Mouse (Mus musculus): ENCODE data around the gene Plch2. TPM values are rescaled to one million over a fixed set of nuclear protein-coding genes. Genes with fewer than 3 reads are reported as not detected.

The Plch2 gene
- polyA plus RNA-seq, 1 experiment from 2014 or later = 12.8 TPM

- WGBS = 83% methylated on average over 3 of the region's 3 CpGs
- ATAC-seq (ENCODE audit: insufficient number of reproducible peaks, insufficient read depth, low FRiP score, low TSS enrichment, low read depth) = no peak
- no peak overlapping the region for H3K4me2 ChIP-seq
- H3K27me3 ChIP-seq = peaks cover 3% of the 10 kb centered on the region; the same call in 1 of the 2 replicates
- H3K9me3 ChIP-seq = no peaks in the 10 kb centered on the region
- no peaks in the 10 kb centered on the region for H3K36me3 ChIP-seq
- no peak overlapping the region for H3K9ac ChIP-seq
- H3K4me3 ChIP-seq = no peak overlapping the region
- H3K27ac ChIP-seq = no peak overlapping the region
- H3K4me1 ChIP-seq = 0 out of 2 replicates have a peak, but pooled peaks cover 3% of the 10 kb centered on the region
Observed at GRCm38 (mm10) chr4:155009216-155009615, 47.4 kb downstream of the Plch2 start.

- ATAC-seq (ENCODE audit: insufficient number of reproducible peaks, insufficient read depth, low FRiP score, low TSS enrichment, low read depth) = no peak
- no peak overlapping the region for H3K9ac ChIP-seq
- 0 out of 2 replicates have a peak, but pooled peaks cover 3% of the 10 kb centered on the region for H3K4me1 ChIP-seq
- H3K36me3 ChIP-seq = no peaks in the 10 kb centered on the region
- no peak overlapping the region for H3K4me2 ChIP-seq
- H3K4me3 ChIP-seq = no peak overlapping the region
- H3K27me3 ChIP-seq = peaks cover 1% of the 10 kb centered on the region; the same call in 1 of the 2 replicates
- no peak overlapping the region for H3K27ac ChIP-seq
- no peaks in the 10 kb centered on the region for H3K9me3 ChIP-seq
Observed at GRCm38 (mm10) chr4:155008075-155008474, 48.5 kb downstream of the Plch2 start.

GRCm38 (mm10) chr4:155007641-155008040, 48.9 kb downstream of the Plch2 start:
- H3K36me3 ChIP-seq = no peaks in the 10 kb centered on the region
- H3K4me2 ChIP-seq = no peak overlapping the region
- WGBS = 81% methylated on average over 3 of the region's 3 CpGs
- no peak overlapping the region for H3K9ac ChIP-seq
- no peak overlapping the region for H3K27ac ChIP-seq
- no peaks in the 10 kb centered on the region for H3K27me3 ChIP-seq
- H3K9me3 ChIP-seq = no peaks in the 10 kb centered on the region
- no peak overlapping the region for H3K4me3 ChIP-seq
- no peak for ATAC-seq (ENCODE audit: insufficient number of reproducible peaks, insufficient read depth, low FRiP score, low TSS enrichment, low read depth)
- 0 out of 2 replicates have a peak, but pooled peaks cover 3% of the 10 kb centered on the region for H3K4me1 ChIP-seq

- H3K9me3 ChIP-seq = no peaks in the 10 kb centered on the region
- WGBS = 56% methylated on average over 10 of the region's 10 CpGs
- 0 out of 2 replicates have a peak, but pooled peaks have one; percentile 8 for ATAC-seq (ENCODE audit: insufficient number of reproducible peaks, insufficient read depth, low FRiP score, low TSS enrichment, low read depth)
Observed at GRCm38 (mm10) chr4:155006296-155006695, 50.3 kb downstream of the Plch2 start.

GRCm38 (mm10) chr4:155005278-155005677, 51.3 kb downstream of the Plch2 start:
- H3K4me1 ChIP-seq = 0 out of 2 replicates have a peak, but pooled peaks cover 3% of the 10 kb centered on the region
- H3K4me3 ChIP-seq = no peak overlapping the region
- H3K4me2 ChIP-seq = no peak overlapping the region
- H3K9ac ChIP-seq = no peak overlapping the region
- WGBS = 83% methylated on average over 3 of the region's 3 CpGs
- no peak overlapping the region for H3K27ac ChIP-seq
- H3K27me3 ChIP-seq = no peaks in the 10 kb centered on the region
- no peaks in the 10 kb centered on the region for H3K9me3 ChIP-seq
- H3K36me3 ChIP-seq = no peaks in the 10 kb centered on the region
- ATAC-seq (ENCODE audit: insufficient number of reproducible peaks, insufficient read depth, low FRiP score, low TSS enrichment, low read depth) = no peak

More at GRCm38 (mm10) chr4:155006296-155006695, 50.3 kb downstream of the Plch2 start:
- Histone ChIP-seq H3K27me3 (no peaks in the 10 kb centered on the region), H3K9ac (no peak overlapping the region), H3K4me2 (no peak overlapping the region), H3K27ac (no peak overlapping the region), H3K4me3 (no peak overlapping the region), H3K4me1 (0 out of 2 replicates have a peak, but pooled peaks cover 3% of the 10 kb centered on the region), H3K36me3 (no peaks in the 10 kb centered on the region)

GRCm38 (mm10) chr4:154999379-154999778, 57.2 kb downstream of the Plch2 start:
- Histone ChIP-seq H3K27me3 (no peaks in the 10 kb centered on the region), H3K9me3 (no peaks in the 10 kb centered on the region), H3K4me3 (no peak overlapping the region), H3K4me2 (no peak overlapping the region), H3K27ac (no peak overlapping the region), H3K9ac (no peak overlapping the region), H3K4me1 (no peaks in the 10 kb centered on the region; the same call in 1 of the 2 replicates), H3K36me3 (no peaks in the 10 kb centered on the region)
- no peak for ATAC-seq (ENCODE audit: insufficient number of reproducible peaks, insufficient read depth, low FRiP score, low TSS enrichment, low read depth)
- 75% methylated on average over 5 of the region's 5 CpGs for WGBS

- WGBS = 38% methylated on average over 8 of the region's 8 CpGs
- Histone ChIP-seq H3K36me3 (no peaks in the 10 kb centered on the region), H3K27ac (no peak overlapping the region), H3K4me1 (peaks cover 16% of the 10 kb centered on the region), H3K27me3 (no peaks in the 10 kb centered on the region), H3K9ac (no peak overlapping the region), H3K4me2 (no peak overlapping the region), H3K9me3 (no peaks in the 10 kb centered on the region), H3K4me3 (no peak overlapping the region)
- ATAC-seq (ENCODE audit: insufficient number of reproducible peaks, insufficient read depth, low FRiP score, low TSS enrichment, low read depth) = 0 out of 2 replicates have a peak, but pooled peaks have one; percentile 15
Observed at GRCm38 (mm10) chr4:154996572-154997154, 59.9 kb downstream of the Plch2 start.

- Histone ChIP-seq H3K9ac (no peak overlapping the region), H3K4me1 (peaks cover 16% of the 10 kb centered on the region)
- whole genome bisulfite sequencing = 60% methylated on average over 4 of the region's 4 CpGs
Observed at GRCm38 (mm10) chr4:154994876-154995275, 61.7 kb downstream of the Plch2 start.

GRCm38 (mm10) chr4:154986750-154987149, 69.8 kb downstream of the Plch2 start:
- Histone ChIP-seq H3K4me2 (no peak overlapping the region), H3K4me3 (no peak overlapping the region), H3K9ac (no peak overlapping the region), H3K27me3 (peaks cover 15% of the 10 kb centered on the region), H3K4me1 (peaks cover 19% of the 10 kb centered on the region), H3K9me3 (no peaks in the 10 kb centered on the region), H3K27ac (no peak overlapping the region), H3K36me3 (0 out of 2 replicates have a peak, but pooled peaks cover 5% of the 10 kb centered on the region)
- 66% methylated on average over 15 of the region's 15 CpGs for WGBS
- ATAC-seq (ENCODE audit: insufficient number of reproducible peaks, insufficient read depth, low FRiP score, low TSS enrichment, low read depth) = no peak

More at GRCm38 (mm10) chr4:154994876-154995275, 61.7 kb downstream of the Plch2 start:
- H3K4me2 ChIP-seq = no peak overlapping the region
- no peaks in the 10 kb centered on the region for H3K27me3 ChIP-seq
- H3K27ac ChIP-seq = no peak overlapping the region
- ATAC-seq (ENCODE audit: insufficient number of reproducible peaks, insufficient read depth, low FRiP score, low TSS enrichment, low read depth) = no peak
- H3K4me3 ChIP-seq = no peak overlapping the region
- H3K9me3 ChIP-seq = no peaks in the 10 kb centered on the region
- H3K36me3 ChIP-seq = no peaks in the 10 kb centered on the region

GRCm38 (mm10) chr4:154986096-154986495, 70.5 kb downstream of the Plch2 start:
- ATAC-seq (ENCODE audit: insufficient number of reproducible peaks, insufficient read depth, low FRiP score, low TSS enrichment, low read depth) = no peak
- Histone ChIP-seq H3K9me3 (no peaks in the 10 kb centered on the region), H3K4me3 (peak overlapping the region; percentile 23), H3K4me1 (peaks cover 19% of the 10 kb centered on the region), H3K36me3 (peaks cover 11% of the 10 kb centered on the region), H3K27me3 (peaks cover 15% of the 10 kb centered on the region), H3K9ac (peak overlapping the region; percentile 63), H3K27ac (no peak overlapping the region), H3K4me2 (peak overlapping the region; percentile 48)
- WGBS = 21% methylated on average over 17 of the region's 17 CpGs

GRCm38 (mm10) chr4:154985151-154985777, 71.3 kb downstream of the Plch2 start:
- WGBS = 84% methylated on average over 5 of the region's 5 CpGs
- Histone ChIP-seq H3K27me3 (peaks cover 15% of the 10 kb centered on the region), H3K4me2 (peak overlapping the region; percentile 48), H3K4me1 (peaks cover 19% of the 10 kb centered on the region), H3K9ac (peak overlapping the region; percentile 63), H3K36me3 (peaks cover 19% of the 10 kb centered on the region), H3K27ac (no peak overlapping the region), H3K9me3 (no peaks in the 10 kb centered on the region), H3K4me3 (no peak overlapping the region)
- ATAC-seq (ENCODE audit: insufficient number of reproducible peaks, insufficient read depth, low FRiP score, low TSS enrichment, low read depth) = no peak

- H3K4me1 ChIP-seq = peaks cover 19% of the 10 kb centered on the region
- H3K4me2 ChIP-seq = no peak overlapping the region
- H3K9me3 ChIP-seq = no peaks in the 10 kb centered on the region
- peaks cover 34% of the 10 kb centered on the region for H3K36me3 ChIP-seq
- no peak overlapping the region for H3K4me3 ChIP-seq
- H3K9ac ChIP-seq = peak overlapping the region; percentile 44; the same call in 1 of the 2 replicates
- H3K27ac ChIP-seq = no peak overlapping the region
- no peak for ATAC-seq (ENCODE audit: insufficient number of reproducible peaks, insufficient read depth, low FRiP score, low TSS enrichment, low read depth)
- WGBS = 16% methylated on average over 24 of the region's 24 CpGs
- H3K27me3 ChIP-seq = peaks cover 15% of the 10 kb centered on the region
Observed at GRCm38 (mm10) chr4:154983767-154984166, 72.8 kb downstream of the Plch2 start.
